Mouse (Mus musculus) stomach, postnatal 0 days (tissue): ENCODE measurements around the gene Pde8a.
"Not testable (repeated sequence)": the region's sequence is repeated elsewhere in the genome, so short reads cannot be mapped to it uniquely, and the experiment has no call there.

ENCODE experiments used
- CTCF ChIP-seq: IDR thresholded peaks from 2 replicates; pipeline ENCODE4 v1.5.1; 2016; ENCODE audit warnings: antibody characterized with exemption, low read depth, mild to moderate bottlenecking, moderate library complexity
- EP300 ChIP-seq: optimal IDR thresholded peaks from 2 replicates; pipeline ENCODE3; 2016; ENCODE audit warnings: antibody characterized with exemption

DNA sequence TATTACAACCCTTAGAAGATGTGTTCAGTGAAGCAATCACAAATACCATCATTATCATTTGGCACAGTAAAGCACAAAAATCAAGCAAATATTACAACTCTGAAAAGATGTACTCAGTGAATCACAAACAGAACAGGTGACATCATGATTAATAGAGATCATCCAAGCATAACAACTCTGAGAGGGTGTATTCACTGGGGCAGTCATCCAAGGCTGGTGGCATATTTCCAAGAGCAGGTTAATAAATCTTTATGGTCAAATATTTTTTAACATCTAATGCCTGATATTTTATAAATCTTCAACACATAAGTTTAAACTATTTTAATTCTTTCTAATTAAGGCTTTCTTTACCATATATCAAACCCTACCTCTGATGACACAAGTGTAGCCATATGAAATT lies 27.4 kb upstream of the Pde8a start:
- TF ChIP-seq CTCF, EP300: not testable (repeated sequence)
